Mouse (Mus musculus) adrenal gland, adult (tissue): ENCODE measurements at regions not wholly inside any gene's neighbourhood (a gene's known extent, or its start where the extent isn't known, plus 50 kb on each side); places are given as distances from the start of the nearest gene placed in this dataset.

Experiments
- DNase-seq, 2 experiments: peaks; one replicate each; pipeline ENCODE4 v3.0.0; 2022 to 2023; ENCODE audit warnings: low spot score in 1 of 2; ENCODE audit not compliant: inconsistent age in 2 of 2

DNA sequence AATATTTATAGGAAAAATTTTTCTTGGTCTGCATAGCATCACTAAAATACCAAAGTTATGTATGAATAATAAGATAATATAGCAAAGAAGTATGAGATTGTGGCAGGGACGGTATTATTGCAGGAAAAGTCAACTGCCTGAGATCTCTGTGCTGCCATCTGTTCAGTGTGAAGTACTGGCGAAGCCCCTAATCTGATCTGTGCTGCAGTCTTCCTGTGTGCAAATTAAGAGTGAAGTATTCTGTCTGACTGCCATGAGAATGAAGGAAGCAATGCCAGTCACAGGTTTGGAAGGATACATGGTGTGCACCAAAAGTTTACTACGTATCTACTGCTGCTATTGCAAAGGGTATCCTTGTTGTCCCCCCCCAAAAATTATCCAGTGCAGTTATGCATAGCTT is 501.5 kb downstream of the Rab28 start:
- no peak for DNase-seq

- DNase-seq: peak in 1 of 2 experiments; percentile 23
Measured at GRCm38 (mm10) chr5:41204417-41204816, 503.5 kb downstream of the Rab28 start.

- no peak for DNase-seq
Measured at GRCm38 (mm10) chr5:41187193-41187592, 520.8 kb downstream of the Rab28 start.

- no peak for DNase-seq
Measured at GRCm38 (mm10) chr5:41177220-41177619, 530.7 kb downstream of the Rab28 start.

DNA sequence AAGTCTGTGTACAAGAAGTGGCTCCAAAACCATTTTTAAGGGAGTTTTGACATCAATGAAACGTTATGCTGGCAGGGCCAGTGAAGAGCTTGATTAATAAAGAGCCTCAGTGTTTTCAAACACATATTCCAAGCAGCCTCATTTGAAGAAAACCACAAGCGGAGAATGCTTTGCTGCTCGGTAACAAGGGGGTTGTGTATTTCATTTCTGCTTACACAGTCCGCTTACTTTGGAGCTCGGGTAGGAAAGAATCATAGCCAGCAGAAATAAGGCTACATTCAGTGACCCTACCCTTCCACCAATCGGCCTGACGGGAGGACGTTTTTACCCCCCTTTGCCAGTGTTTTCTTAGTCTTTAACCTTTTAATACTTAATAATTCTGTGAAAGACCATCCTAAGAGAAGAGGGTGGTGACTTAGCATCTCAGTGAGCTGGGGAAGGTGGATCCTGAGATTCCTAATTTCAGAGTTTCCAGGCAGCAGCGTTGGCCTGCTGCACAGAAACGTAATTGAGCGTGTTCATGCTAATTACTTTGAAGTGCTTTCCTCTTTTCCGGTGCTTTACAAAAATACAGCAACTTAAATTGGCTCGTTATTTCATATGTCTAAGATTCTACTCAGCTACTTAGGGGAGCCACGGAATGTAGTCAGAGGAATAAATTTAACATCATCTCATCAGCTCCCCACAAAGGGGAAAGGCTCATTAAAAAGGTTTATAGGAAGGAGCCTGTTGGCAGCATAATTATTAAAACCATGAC is 541.9 kb downstream of the Rab28 start:
- DNase-seq: no peak

DNA sequence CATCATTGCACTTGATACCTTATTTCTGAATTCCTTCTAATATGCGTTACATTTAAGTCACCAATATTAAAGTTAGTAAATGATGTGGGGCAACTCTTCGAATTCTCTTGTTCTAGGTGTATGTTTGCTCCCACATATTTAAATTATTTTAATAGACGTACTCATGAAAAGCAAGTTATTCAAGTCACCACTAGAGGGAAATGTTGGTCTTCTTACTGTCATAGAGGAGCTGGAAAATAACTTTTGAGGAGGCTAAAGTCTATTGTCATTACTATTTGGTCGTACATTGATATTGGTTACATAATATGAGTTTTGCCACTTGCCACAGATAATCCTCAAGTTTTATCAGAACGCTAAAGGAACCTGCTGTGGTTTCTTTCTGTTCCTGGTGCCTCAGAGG is 582.9 kb downstream of the Rab28 start:
- peak in 1 of 2 experiments; percentile 40 for DNase-seq

DNA sequence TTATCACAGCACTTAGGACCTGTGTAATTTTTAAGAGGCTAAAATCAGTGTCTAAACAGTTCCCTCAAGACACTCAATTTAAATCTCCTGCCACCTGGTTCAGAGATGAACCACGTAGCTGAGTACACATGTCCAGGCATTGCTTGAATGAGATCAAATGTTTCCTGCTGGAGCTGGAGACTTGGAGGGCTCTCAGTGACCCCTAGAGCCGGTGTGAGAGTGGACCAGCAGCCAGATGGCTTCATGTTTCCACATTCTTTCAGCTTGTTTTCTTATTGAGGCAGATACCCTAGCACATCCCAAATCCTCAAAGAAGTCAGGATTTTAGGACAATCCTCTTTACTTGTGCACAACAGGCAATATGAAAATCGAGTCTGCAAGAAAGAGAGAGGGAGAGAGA is 590.3 kb downstream of the Rab28 start:
- DNase-seq: no peak

DNA sequence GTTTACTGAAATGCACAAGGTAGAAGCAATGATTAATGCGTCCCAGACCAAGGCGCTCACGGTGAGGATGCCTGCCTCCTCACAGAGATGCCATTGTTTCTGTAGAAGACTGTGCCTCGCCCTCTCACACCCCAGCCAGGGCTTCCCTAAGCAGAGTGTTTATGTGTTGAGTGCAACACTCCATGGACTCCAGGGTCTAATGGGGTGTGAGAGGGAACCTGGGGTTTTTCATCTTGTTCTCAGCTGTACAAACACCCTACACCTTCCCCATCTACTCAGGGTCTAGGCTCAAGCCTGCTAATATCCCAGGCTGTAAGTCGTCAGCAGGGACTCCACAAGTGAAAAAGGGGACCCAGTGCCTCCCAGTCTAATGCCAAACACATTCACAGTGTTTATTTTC is 620.2 kb downstream of the Rab28 start:
- DNase-seq: no peak

- no peak for DNase-seq
Measured at GRCm38 (mm10) chr5:41076412-41076811, 631.5 kb downstream of the Rab28 start.

GRCm38 (mm10) chr5:41061646-41062045 is 646.3 kb downstream of the Rab28 start:
- DNase-seq: no peak

DNA sequence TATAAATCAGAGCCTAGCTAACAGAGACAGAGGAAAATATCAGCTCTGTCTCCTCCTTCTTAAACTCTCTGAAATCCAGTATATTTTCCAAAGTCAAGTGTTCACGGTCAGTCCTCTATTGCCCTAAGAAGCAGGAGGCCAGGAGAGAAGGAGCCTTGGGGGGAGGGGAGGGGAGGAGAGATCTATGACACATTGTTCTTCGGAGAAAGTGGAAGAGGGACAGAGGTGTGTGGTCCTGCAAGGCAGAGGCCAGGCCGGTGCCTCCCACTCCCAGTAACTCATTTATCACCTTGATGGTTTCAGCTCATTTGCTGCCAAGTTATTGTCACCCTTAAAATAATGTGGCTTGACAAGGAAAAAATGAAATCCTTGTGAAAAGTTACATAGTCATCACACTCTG is 646.7 kb downstream of the Rab28 start:
- DNase-seq: no peak

DNA sequence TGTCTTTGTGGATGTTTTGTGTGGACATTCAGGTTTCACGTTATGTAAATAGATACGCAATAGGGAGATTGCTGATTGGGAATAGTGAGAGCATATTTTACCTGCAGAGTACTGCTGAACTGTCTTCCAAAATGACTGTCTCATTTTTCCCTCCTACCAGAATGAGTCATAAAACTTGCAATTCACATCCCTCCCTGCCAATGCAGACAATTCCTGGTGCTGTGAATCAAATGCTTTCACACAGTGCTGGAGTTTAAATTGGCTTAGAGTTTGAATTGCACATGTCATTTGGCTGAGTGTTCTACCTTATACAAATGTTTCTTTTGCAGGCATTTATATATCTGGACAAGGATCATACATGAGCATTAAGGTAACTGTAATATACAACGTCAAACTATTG is 649.9 kb downstream of the Rab28 start:
- DNase-seq: no peak

- DNase-seq: peak in 1 of 2 experiments; percentile 46
Measured at GRCm38 (mm10) chr5:41051948-41052347, 656.0 kb downstream of the Rab28 start.

GRCm38 (mm10) chr5:41048515-41048914 is 659.4 kb downstream of the Rab28 start:
- DNase-seq: peak in 1 of 2 experiments; percentile 24

- no peak for DNase-seq
Measured at GRCm38 (mm10) chr5:41045221-41045620, 662.7 kb downstream of the Rab28 start.

- DNase-seq: peak; percentile 36 to 83
Measured at GRCm38 (mm10) chr5:41044465-41044864, 663.5 kb downstream of the Rab28 start.

DNA sequence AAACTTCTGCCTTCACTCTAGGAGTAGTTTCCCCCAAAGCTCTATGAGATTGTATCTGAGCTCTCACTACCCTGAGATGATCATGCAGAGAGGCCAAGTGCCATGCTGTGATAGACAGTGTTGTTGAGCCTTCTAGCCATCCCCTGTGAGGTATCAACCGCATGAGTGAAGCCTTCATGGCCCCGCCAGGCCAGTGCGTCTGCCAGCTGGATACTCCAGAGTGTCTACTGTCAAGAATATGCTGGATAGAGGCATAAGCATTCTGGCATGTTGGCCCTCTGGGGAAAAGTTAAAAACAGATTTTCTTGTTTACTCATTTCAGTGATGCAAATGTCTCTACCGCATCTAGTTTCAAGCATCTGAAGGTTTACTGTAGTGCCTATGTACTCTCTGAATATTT is 669.2 kb downstream of the Rab28 start:
- DNase-seq: no peak

DNA sequence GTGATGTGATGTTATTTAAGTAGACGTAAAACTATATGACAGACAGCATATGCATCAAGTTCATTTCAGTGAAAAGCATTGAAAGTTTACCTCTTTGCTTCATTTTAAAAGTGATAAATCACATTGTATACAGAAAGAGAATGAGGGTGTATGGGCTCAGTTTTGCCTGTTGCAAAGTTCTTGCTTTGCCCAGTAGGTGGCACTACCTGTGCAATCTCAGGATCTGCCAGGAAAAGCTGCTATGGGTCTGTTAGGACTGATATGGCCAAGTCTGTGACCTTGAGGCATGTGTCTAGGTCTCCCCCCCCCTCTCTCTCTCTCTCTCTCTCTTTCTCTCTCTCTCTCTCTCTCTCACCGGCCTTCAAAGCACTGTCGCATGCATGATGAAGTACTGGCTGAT is 701.3 kb downstream of the Rab28 start:
- DNase-seq: peak; percentile 7 to 59

- DNase-seq: no peak
Measured at GRCm38 (mm10) chr5:40986562-40986961, 721.4 kb downstream of the Rab28 start.

GRCm38 (mm10) chr5:40974892-40975291 is 733.1 kb downstream of the Rab28 start:
- no peak for DNase-seq

DNA sequence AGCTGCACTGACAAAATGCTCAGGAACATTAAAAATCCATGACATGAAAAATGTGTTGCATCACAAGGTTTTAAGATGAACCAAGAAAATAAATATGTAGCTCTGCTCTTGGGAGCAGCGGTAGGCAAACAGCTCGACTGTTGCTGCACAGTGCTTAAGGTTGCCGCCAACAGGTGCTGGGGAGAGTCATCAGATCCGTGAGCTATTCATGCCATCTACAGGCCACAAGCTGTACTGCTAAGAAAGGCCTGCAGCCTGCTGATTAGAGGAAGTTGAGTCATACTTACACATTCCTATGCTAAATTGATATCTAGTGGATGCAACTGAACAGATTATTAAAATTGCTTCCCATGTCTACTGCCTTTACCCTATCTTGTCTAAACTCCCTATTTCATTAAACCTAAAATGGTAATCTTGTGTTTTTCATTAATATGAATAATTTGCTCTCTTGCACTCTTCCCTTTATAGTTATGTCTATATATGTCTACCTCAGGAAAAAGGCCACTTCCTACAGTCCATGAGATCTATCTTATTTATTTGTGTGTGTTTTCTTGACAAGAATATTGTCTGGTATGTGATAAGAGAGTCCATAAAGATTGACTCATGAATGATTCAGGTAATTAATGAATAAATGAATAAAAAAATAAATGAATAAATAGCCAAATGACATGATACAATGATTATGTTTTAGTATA is 754.9 kb downstream of the Rab28 start:
- DNase-seq: peak; percentile 37 to 80

DNA sequence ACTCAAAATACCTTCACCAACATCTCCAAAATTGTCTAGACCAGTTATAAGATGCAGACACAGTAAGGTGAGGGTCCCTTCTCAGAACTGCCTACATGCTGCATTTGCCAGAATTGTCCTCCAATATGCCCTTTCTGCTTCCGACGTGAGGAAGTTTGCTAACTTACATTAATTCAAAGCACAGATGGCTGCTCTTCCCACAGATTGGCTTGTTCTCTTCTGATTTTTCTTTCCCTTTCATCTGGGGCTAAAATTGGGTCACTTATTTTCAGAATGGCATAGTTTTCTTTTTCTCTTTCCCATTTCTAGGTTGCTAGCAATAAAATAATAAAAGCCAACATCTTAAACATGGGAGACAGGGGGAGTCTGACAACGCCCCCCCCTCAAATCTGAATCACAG is 778.8 kb downstream of the Rab28 start:
- DNase-seq: no peak

DNA sequence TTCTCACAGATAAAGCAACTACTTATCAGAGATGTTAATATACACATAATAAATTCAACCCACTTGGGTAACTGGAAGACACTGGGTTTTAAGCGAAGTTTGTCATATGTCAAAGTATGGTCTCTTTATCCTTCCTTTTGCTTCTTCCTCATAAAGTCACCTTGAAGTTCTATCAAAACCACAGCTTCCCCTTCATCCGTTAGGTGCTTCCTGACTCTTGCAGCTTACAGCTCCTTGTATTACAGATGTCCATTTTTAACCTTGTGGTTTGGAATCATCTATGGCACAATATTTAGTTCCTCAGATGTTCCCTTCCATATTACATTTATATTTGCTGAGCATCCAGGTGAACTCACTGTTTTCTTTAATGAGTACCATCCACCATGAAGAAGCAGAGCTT is 787.0 kb downstream of the Rab28 start:
- no peak for DNase-seq
